Mouse (Mus musculus) activated CD4-positive, CD25-positive, alpha-beta regulatory T cell, adult 4 months (primary cell): ENCODE results near the gene Psma4. TPM values are rescaled to one million over a fixed set of nuclear protein-coding genes. Genes with fewer than 3 reads are reported as not detected.

Source experiments
- ATAC-seq: one replicate; pipeline ENCODE4 v1.8.0; 2017
- polyA plus RNA-seq, 2 experiments: library from polyadenylated mRNA; unstranded; fragments of 100-300 nt; shearing (Covaris generic); gene quantifications; one replicate each; pipeline ENCODE4 v1.2.1; 2017

Psma4 gene
- polyA plus RNA-seq, 2 experiments from 2014 or later = 298 to 320 TPM

DNA sequence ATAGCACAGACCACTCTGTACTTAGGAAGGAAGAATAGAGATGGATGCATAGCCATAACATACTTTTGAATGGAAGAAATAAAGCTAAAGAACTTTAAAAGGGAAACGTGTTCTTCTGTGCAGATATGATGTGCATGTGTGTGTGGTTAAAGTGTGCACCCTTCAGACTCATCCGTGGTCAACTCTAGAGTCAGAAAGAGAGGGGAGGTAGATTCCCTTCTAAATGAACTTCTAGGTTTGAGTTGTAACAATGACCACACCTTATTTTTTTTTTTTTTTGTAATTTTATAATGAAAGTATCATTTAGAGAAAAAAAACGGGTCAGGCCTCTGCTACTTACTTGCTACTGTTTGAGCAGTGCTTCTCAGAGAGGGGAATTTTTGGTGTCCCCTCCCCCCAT lies 39.8 kb downstream of the Psma4 start:
- no peak for ATAC-seq

GRCm38 (mm10) chr9:54994381-54994780 lies 43.8 kb downstream of the Psma4 start:
- ATAC-seq = no peak

GRCm38 (mm10) chr9:54995645-54996044 lies 45.1 kb downstream of the Psma4 start:
- no peak for ATAC-seq

GRCm38 (mm10) chr9:55003609-55004008 lies 53.0 kb downstream of the Psma4 start:
- no peak for ATAC-seq

Other genes with a start within 250 kb of the Psma4 start
- gene Wdr61, start 216.3 kb upstream of the Psma4 start, polyA plus RNA-seq = 100 to 1,000 TPM; 123 to 134 TPM
- gene Crabp1, start 186.0 kb upstream of the Psma4 start, polyA plus RNA-seq = not detected
- 10 to 100 TPM; 20.4 to 22.8 TPM for gene Ireb2, start 87.0 kb upstream of the Psma4 start, polyA plus RNA-seq
- gene Hykk, start 33.5 kb upstream of the Psma4 start, polyA plus RNA-seq = under 1 TPM; 0.34 to 0.60 TPM
- gene AY074887, start 208 bp downstream of the Psma4 start, polyA plus RNA-seq = not detected
- gene Chrna5, start 30.1 kb downstream of the Psma4 start, polyA plus RNA-seq = not detected
- not detected for gene Chrna3, start 75.8 kb downstream of the Psma4 start, polyA plus RNA-seq
- not detected for gene Chrnb4, start 98.0 kb downstream of the Psma4 start, polyA plus RNA-seq
- 10 to 100 TPM in 1 of 2 experiments, 1 to 10 TPM in 1; 9.3 to 13.0 TPM for gene Ube2q2, start 198.1 kb downstream of the Psma4 start, polyA plus RNA-seq